Mouse (Mus musculus): Measurements from ENCODE around the gene Dnah1. TPM values are rescaled to one million over a fixed set of nuclear protein-coding genes. Genes with fewer than 3 reads are reported as not detected.
A peak's percentile ranks its signal among the peaks of the same experiment; 100 is the strongest.

Gene Dnah1
- polyA plus RNA-seq, 1 experiment from 2014 or later, result 0.93 TPM

DNA sequence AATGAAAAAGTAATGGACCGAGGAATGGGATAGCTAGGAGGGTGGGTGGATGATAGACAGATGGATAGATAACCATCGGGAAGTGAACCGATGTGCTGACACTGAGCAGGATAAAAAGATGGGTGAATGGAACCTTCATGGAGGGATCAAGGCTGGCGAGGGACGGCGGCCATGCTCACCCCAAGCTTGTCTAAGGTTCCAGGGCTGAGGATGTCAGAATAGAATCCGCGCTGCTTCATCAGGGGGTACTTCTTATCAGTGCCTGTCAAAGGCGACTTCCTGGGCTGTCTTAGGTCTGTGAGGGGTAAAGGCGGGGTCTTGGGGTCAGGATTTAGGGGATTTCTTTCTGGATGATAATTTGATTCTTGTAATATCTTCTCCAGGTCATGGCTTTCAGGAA, 4.2 kb downstream of the Dnah1 start:
- WGBS, result 61% methylated on average over 10 of the region's 10 CpGs

DNA sequence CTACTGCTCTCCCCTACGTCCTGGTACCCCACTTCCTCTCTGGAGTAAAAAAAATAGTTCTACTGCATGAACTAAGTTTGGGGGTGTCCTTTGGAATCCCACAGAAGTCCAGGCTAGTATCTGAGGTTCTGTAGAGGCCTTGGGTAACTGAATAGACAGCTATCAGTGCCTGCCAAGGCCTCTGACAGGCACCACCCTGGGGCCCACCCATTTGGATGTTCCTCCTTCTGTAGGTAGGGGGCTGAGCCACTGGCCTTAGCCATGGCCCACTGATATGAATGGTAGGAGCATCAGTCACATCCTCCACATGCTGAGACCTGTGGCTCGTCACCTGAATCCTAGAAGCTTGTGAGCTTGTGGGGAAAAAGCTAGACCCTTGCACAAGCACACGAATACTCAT, 5.9 kb downstream of the Dnah1 start:
- H3K4me1 ChIP-seq (ENCODE audit: control insufficient read depth in 2 of 2, insufficient read depth in 2 of 2, low read length in 2 of 2), result no peaks in the 10 kb centered on the region
- no peaks in the 10 kb centered on the region for H3K36me3 ChIP-seq (ENCODE audit: control insufficient read depth, insufficient read depth, low read length)
- H3K4me3 ChIP-seq (ENCODE audit: control insufficient read depth in 1 of 2, insufficient read depth in 1 of 2, low read depth in 1 of 2, low read length in 2 of 2), result no peak overlapping the region
- WGBS, result 74% methylated on average over 3 of the region's 3 CpGs
- ATAC-seq (ENCODE audit: insufficient number of reproducible peaks, insufficient read depth, low FRiP score, low read depth), result no peak
- no peaks in the 10 kb centered on the region for H3K27me3 ChIP-seq (ENCODE audit: control insufficient read depth, insufficient read depth, low read length)
- H3K27ac ChIP-seq (replicated peaks in 1 of 2; ENCODE audit: control insufficient read depth in 1 of 2, insufficient read depth in 1 of 2, low read depth in 2 of 2, low read length in 2 of 2), result no peak overlapping the region
- H3K4me2 ChIP-seq (ENCODE audit: low read length), result no peak overlapping the region
- no peak overlapping the region for H3K9ac ChIP-seq (ENCODE audit: low read length)
- H3K9me3 ChIP-seq (ENCODE audit: control insufficient read depth, low read length), result no peaks in the 10 kb centered on the region

More for the DNA sequence above, 4.2 kb downstream of the Dnah1 start:
- no peaks in the 10 kb centered on the region for H3K9me3 ChIP-seq (ENCODE audit: control insufficient read depth, low read length)
- H3K36me3 ChIP-seq (ENCODE audit: control insufficient read depth, insufficient read depth, low read length), result no peaks in the 10 kb centered on the region
- no peak for ATAC-seq (ENCODE audit: insufficient number of reproducible peaks, insufficient read depth, low FRiP score, low read depth)
- H3K4me3 ChIP-seq (ENCODE audit: control insufficient read depth in 1 of 2, insufficient read depth in 1 of 2, low read depth in 1 of 2, low read length in 2 of 2), result no peak overlapping the region
- no peaks in the 10 kb centered on the region for H3K27me3 ChIP-seq (ENCODE audit: control insufficient read depth, insufficient read depth, low read length)
- H3K4me1 ChIP-seq (ENCODE audit: control insufficient read depth in 2 of 2, insufficient read depth in 2 of 2, low read length in 2 of 2), result peaks cover 5 to 6% of the 10 kb centered on the region in 2 experiments; a peak in 2 of 4 replicates
- H3K27ac ChIP-seq (replicated peaks in 1 of 2; ENCODE audit: control insufficient read depth in 1 of 2, insufficient read depth in 1 of 2, low read depth in 2 of 2, low read length in 2 of 2), result no peak overlapping the region
- no peak overlapping the region for H3K9ac ChIP-seq (ENCODE audit: low read length)
- no peak overlapping the region for H3K4me2 ChIP-seq (ENCODE audit: low read length)

DNA sequence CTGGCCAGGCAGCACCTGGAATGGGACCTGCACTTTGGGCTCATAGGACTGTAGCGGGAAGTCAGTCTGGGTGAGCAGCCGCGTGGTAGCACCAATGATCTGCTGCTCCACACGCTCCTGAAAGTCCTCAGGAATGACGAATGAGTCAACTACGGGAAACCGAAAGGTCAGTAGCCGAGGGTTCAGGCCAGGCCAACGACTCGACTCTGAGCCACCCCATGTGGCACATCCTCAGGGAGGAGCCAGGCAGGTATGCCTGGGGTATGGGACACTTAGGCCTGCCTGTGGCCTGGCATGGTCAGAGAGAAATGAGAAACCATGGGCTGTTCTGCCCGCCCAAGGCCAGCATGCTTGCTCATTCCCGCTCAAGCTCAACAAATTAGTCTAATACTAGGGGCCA, 7.1 kb downstream of the Dnah1 start:
- no peak for ATAC-seq (ENCODE audit: insufficient number of reproducible peaks, insufficient read depth, low FRiP score, low read depth)
- 86% methylated on average over 12 of the region's 12 CpGs for WGBS
- H3K4me3 ChIP-seq (ENCODE audit: control insufficient read depth in 1 of 2, insufficient read depth in 1 of 2, low read depth in 1 of 2, low read length in 2 of 2), result no peak overlapping the region
- H3K27me3 ChIP-seq (ENCODE audit: control insufficient read depth, insufficient read depth, low read length), result no peaks in the 10 kb centered on the region
- no peaks in the 10 kb centered on the region for H3K36me3 ChIP-seq (ENCODE audit: control insufficient read depth, insufficient read depth, low read length)
- H3K27ac ChIP-seq (replicated peaks in 1 of 2; ENCODE audit: control insufficient read depth in 1 of 2, insufficient read depth in 1 of 2, low read depth in 2 of 2, low read length in 2 of 2), result no peak overlapping the region
- no peak overlapping the region for H3K9ac ChIP-seq (ENCODE audit: low read length)
- no peaks in the 10 kb centered on the region for H3K9me3 ChIP-seq (ENCODE audit: control insufficient read depth, low read length)
- no peaks in the 10 kb centered on the region for H3K4me1 ChIP-seq (ENCODE audit: control insufficient read depth in 2 of 2, insufficient read depth in 2 of 2, low read length in 2 of 2)
- H3K4me2 ChIP-seq (ENCODE audit: low read length), result no peak overlapping the region

- H3K9ac ChIP-seq (ENCODE audit: low read length), result no peak overlapping the region
- ATAC-seq (ENCODE audit: insufficient number of reproducible peaks, insufficient read depth, low FRiP score, low read depth), result no peak
- no peak overlapping the region for H3K4me2 ChIP-seq (ENCODE audit: low read length)
- H3K27me3 ChIP-seq (ENCODE audit: control insufficient read depth, insufficient read depth, low read length), result no peaks in the 10 kb centered on the region
- H3K36me3 ChIP-seq (ENCODE audit: control insufficient read depth, insufficient read depth, low read length), result no peaks in the 10 kb centered on the region
- no peaks in the 10 kb centered on the region for H3K4me1 ChIP-seq (ENCODE audit: control insufficient read depth in 2 of 2, insufficient read depth in 2 of 2, low read length in 2 of 2)
- H3K27ac ChIP-seq (replicated peaks in 1 of 2; ENCODE audit: control insufficient read depth in 1 of 2, insufficient read depth in 1 of 2, low read depth in 2 of 2, low read length in 2 of 2), result no peak overlapping the region
- 63% methylated on average over 3 of the region's 3 CpGs for WGBS
- no peaks in the 10 kb centered on the region for H3K9me3 ChIP-seq (ENCODE audit: control insufficient read depth, low read length)
- H3K4me3 ChIP-seq (ENCODE audit: control insufficient read depth in 1 of 2, insufficient read depth in 1 of 2, low read depth in 1 of 2, low read length in 2 of 2), result no peak overlapping the region
These were observed 10.5 kb downstream of the Dnah1 start for GRCm38 (mm10) chr14:31313192-31313591.

GRCm38 (mm10) chr14:31285728-31286127, 38.0 kb downstream of the Dnah1 start:
- Histone ChIP-seq H3K9me3 (ENCODE audit: control insufficient read depth, low read length) (no peaks in the 10 kb centered on the region), H3K27ac (replicated peaks in 1 of 2; ENCODE audit: control insufficient read depth in 1 of 2, insufficient read depth in 1 of 2, low read depth in 2 of 2, low read length in 2 of 2) (no peak overlapping the region), H3K9ac (ENCODE audit: low read length) (no peak overlapping the region), H3K4me2 (ENCODE audit: low read length) (no peak overlapping the region), H3K27me3 (ENCODE audit: control insufficient read depth, insufficient read depth, low read length) (peaks cover 6% of the 10 kb centered on the region; the same call in 1 of the 2 replicates), H3K4me3 (ENCODE audit: control insufficient read depth in 1 of 2, insufficient read depth in 1 of 2, low read depth in 1 of 2, low read length in 2 of 2) (no peak overlapping the region), H3K4me1 (ENCODE audit: control insufficient read depth in 2 of 2, insufficient read depth in 2 of 2, low read length in 2 of 2) (no peaks in the 10 kb centered on the region), H3K36me3 (ENCODE audit: control insufficient read depth, insufficient read depth, low read length) (no peaks in the 10 kb centered on the region)
- WGBS, result 75% methylated on average over 8 of the region's 8 CpGs
- ATAC-seq (ENCODE audit: insufficient number of reproducible peaks, insufficient read depth, low FRiP score, low read depth), result no peak

DNA sequence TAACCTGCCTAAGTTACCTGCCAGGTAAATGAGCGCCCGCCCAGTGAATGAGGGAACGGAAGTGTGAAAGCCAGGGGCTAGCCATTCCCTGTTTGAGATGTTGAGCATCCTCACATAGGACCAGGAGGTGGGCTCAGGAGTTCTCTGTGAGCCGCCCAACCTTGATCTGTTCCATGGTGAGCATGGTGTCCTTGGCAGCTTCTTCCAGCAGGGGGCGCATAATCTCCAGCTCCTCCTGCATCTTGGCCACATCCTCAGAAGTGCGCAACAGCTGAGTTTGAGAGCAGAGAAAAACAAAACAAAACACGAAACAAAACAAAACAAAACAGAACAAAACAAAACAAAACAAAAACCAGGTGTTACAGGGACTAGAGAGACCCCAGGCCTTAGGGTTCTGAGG, 51.5 kb downstream of the Dnah1 start:
- no peak overlapping the region for H3K4me2 ChIP-seq (ENCODE audit: low read length)
- H3K4me3 ChIP-seq (ENCODE audit: control insufficient read depth in 1 of 2, insufficient read depth in 1 of 2, low read depth in 1 of 2, low read length in 2 of 2), result no peak overlapping the region
- peaks cover 6% of the 10 kb centered on the region; the same call in 1 of the 2 replicates for H3K27me3 ChIP-seq (ENCODE audit: control insufficient read depth, insufficient read depth, low read length)
- H3K4me1 ChIP-seq (ENCODE audit: control insufficient read depth in 2 of 2, insufficient read depth in 2 of 2, low read length in 2 of 2), result peaks cover 0 to 4% of the 10 kb centered on the region in 2 experiments; a peak in 2 of 4 replicates
- no peak overlapping the region for H3K27ac ChIP-seq (replicated peaks in 1 of 2; ENCODE audit: control insufficient read depth in 1 of 2, insufficient read depth in 1 of 2, low read depth in 2 of 2, low read length in 2 of 2)
- no peaks in the 10 kb centered on the region for H3K9me3 ChIP-seq (ENCODE audit: control insufficient read depth, low read length)
- no peaks in the 10 kb centered on the region for H3K36me3 ChIP-seq (ENCODE audit: control insufficient read depth, insufficient read depth, low read length)
- 15% methylated on average over 7 of the region's 7 CpGs for WGBS
- no peak overlapping the region for H3K9ac ChIP-seq (ENCODE audit: low read length)
- no peak for ATAC-seq (ENCODE audit: insufficient number of reproducible peaks, insufficient read depth, low FRiP score, low read depth)

DNA sequence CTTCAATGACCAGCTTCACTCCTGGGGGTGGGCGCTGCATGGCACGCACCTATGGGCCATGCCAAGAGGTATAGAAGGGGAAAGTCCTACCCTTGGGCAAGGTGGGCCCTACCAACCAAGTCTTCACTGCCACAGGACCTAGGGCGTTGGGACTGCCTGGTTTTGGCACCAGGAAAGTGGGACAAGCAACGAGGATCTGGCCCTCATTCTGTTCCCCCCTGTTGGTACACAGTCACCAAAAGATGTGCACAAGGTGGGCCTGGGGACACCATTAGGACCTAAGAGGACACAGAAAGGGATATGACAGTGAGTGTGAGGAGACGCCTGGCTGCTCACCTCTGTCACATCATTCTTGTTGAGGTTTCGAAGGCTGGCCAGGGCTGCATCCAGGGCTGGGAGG, 52.6 kb downstream of the Dnah1 start:
- WGBS, result 81% methylated on average over 6 of the region's 6 CpGs
- H3K27ac ChIP-seq (replicated peaks in 1 of 2; ENCODE audit: control insufficient read depth in 1 of 2, insufficient read depth in 1 of 2, low read depth in 2 of 2, low read length in 2 of 2), result no peak overlapping the region
- H3K9me3 ChIP-seq (ENCODE audit: control insufficient read depth, low read length), result no peaks in the 10 kb centered on the region
- H3K4me2 ChIP-seq (ENCODE audit: low read length), result no peak overlapping the region
- no peak overlapping the region for H3K9ac ChIP-seq (ENCODE audit: low read length)
- no peak for ATAC-seq (ENCODE audit: insufficient number of reproducible peaks, insufficient read depth, low FRiP score, low read depth)
- no peak overlapping the region for H3K4me3 ChIP-seq (ENCODE audit: control insufficient read depth in 1 of 2, insufficient read depth in 1 of 2, low read depth in 1 of 2, low read length in 2 of 2)
- H3K4me1 ChIP-seq (ENCODE audit: control insufficient read depth in 2 of 2, insufficient read depth in 2 of 2, low read length in 2 of 2), result peaks cover 0 to 4% of the 10 kb centered on the region in 2 experiments; a peak in 2 of 4 replicates
- peaks cover 6% of the 10 kb centered on the region; the same call in 1 of the 2 replicates for H3K27me3 ChIP-seq (ENCODE audit: control insufficient read depth, insufficient read depth, low read length)
- no peaks in the 10 kb centered on the region for H3K36me3 ChIP-seq (ENCODE audit: control insufficient read depth, insufficient read depth, low read length)

GRCm38 (mm10) chr14:31269456-31270100, 54.1 kb downstream of the Dnah1 start:
- Histone ChIP-seq H3K4me1 (ENCODE audit: control insufficient read depth in 2 of 2, insufficient read depth in 2 of 2, low read length in 2 of 2) (peaks cover 0 to 4% of the 10 kb centered on the region in 2 experiments; a peak in 2 of 4 replicates), H3K4me3 (ENCODE audit: control insufficient read depth in 1 of 2, insufficient read depth in 1 of 2, low read depth in 1 of 2, low read length in 2 of 2) (peak overlapping the region; percentile 2 to 28; a peak in 3 of 4 replicates), H3K4me2 (ENCODE audit: low read length) (peak overlapping the region; percentile 62), H3K9ac (ENCODE audit: low read length) (peak overlapping the region; percentile 54; the same call in 1 of the 2 replicates), H3K27me3 (ENCODE audit: control insufficient read depth, insufficient read depth, low read length) (peaks cover 6% of the 10 kb centered on the region; the same call in 1 of the 2 replicates), H3K27ac (replicated peaks in 1 of 2; ENCODE audit: control insufficient read depth in 1 of 2, insufficient read depth in 1 of 2, low read depth in 2 of 2, low read length in 2 of 2) (no peak overlapping the region), H3K36me3 (ENCODE audit: control insufficient read depth, insufficient read depth, low read length) (no peaks in the 10 kb centered on the region), H3K9me3 (ENCODE audit: control insufficient read depth, low read length) (no peaks in the 10 kb centered on the region)
- 12% methylated on average over 28 of the region's 28 CpGs for WGBS
- ATAC-seq (ENCODE audit: insufficient number of reproducible peaks, insufficient read depth, low FRiP score, low read depth), result peak; percentile 32; the same call in 1 of the 2 replicates

Data from heart, embryonic 14.5 days (tissue).